Mouse (Mus musculus) liver, embryonic 13.5 days (tissue): ENCODE data around the gene Plcb4. TPM values are rescaled to one million over a fixed set of nuclear protein-coding genes. Genes with fewer than 3 reads are reported as not detected.

Experiments used
- ATAC-seq: fragments of 200-750 bp; cut with Nextera tagmentation; 2 replicates; pipeline ENCODE4 v1.8.0; 2017; ENCODE audit warnings: low read depth, mild to moderate bottlenecking, moderate number of reproducible peaks, moderate library complexity
- DNase-seq: peaks from one replicate; pipeline ENCODE4 v3.0.0; 2022
- H3K27ac ChIP-seq: fragments of 300-500 bp; sonication (generic); 2 replicates; pipeline ENCODE4 v1.5.1; 2015; ENCODE audit warnings: moderate library complexity, mild to moderate bottlenecking, inconsistent platforms
- H3K27me3 ChIP-seq: fragments of 300-500 bp; sonication (generic); 2 replicates; pipeline ENCODE4 v1.6.1; 2015; ENCODE audit warnings: mild to moderate bottlenecking, inconsistent platforms
- H3K36me3 ChIP-seq: fragments of 300-500 bp; sonication (generic); 2 replicates; pipeline ENCODE4 v1.6.1; 2015; ENCODE audit warnings: mild to moderate bottlenecking, inconsistent platforms
- H3K4me1 ChIP-seq: fragments of 300-500 bp; sonication (generic); replicated peaks from 2 replicates; pipeline ENCODE4 v1.6.1; 2015; ENCODE audit warnings: inconsistent platforms
- H3K4me2 ChIP-seq: fragments of 300-500 bp; sonication (generic); 2 replicates; pipeline ENCODE4 v1.6.1; 2015; ENCODE audit warnings: inconsistent platforms, mild to moderate bottlenecking, moderate library complexity
- H3K4me3 ChIP-seq: fragments of 300-500 bp; sonication (generic); replicated peaks from 2 replicates; pipeline ENCODE4 v1.5.1; 2015; ENCODE audit warnings: mild to moderate bottlenecking, inconsistent platforms
- H3K9ac ChIP-seq: fragments of 300-500 bp; sonication (generic); 2 replicates; pipeline ENCODE4 v1.6.1; 2015; ENCODE audit warnings: mild to moderate bottlenecking, inconsistent platforms
- H3K9me3 ChIP-seq: fragments of 300-500 bp; sonication (generic); replicated peaks from 2 replicates; pipeline ENCODE4 v1.6.1; 2016; ENCODE audit warnings: inconsistent platforms
- WGBS: fragments of 180-500 bp; shearing (Covaris S2); methylation state at CpG from one replicate; pipeline ENCODE4 v1.1.7; 2015; ENCODE audit not compliant: insufficient replicate concordance; 5-methylcytosine and 5-hydroxymethylcytosine counted together
- polyA plus RNA-seq: library from polyadenylated mRNA; unstranded; fragments of >200 nt; fragmentation: Nextera tagmentation; extraction: Ambion mirVana; gene quantifications from 2 replicates; pipeline ENCODE4 v1.2.1, GENCODE M21; 2015

Plcb4 gene
- polyA plus RNA-seq, 1 experiment from 2014 or later = 3.1 TPM

DNA sequence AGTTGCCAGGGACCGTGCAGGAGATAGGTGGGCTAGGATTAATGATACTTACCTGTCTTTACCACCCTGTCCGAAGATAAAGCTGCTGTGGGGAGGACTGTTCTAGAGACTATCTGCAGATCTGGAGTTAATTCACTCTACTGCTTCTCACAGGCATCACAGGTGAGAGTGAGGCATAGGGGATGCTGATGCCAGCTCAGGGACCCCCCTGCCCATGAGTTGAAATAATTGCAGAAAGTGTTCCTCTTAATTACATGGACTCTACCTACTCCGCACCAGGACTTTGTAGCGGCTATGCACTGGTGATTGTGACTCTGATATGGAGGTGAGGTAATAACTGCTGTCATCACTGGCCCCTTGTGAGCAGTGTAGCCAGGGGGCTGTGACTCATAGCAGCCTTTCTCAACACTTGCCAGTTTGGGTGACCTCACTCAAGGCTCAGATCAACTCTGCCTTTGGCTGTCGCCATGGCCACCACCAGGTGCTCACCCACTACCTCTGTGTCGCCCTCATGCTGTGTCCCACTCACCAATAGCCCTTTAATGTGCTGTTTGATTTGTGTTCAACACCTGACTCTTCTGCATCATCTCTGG, 107.8 kb downstream of the Plcb4 start:
- no peak overlapping the region for H3K27ac ChIP-seq
- H3K27me3 ChIP-seq = no peaks in the 10 kb centered on the region
- H3K4me2 ChIP-seq = no peak overlapping the region
- DNase-seq = no peak
- no peaks in the 10 kb centered on the region for H3K9me3 ChIP-seq
- ATAC-seq = no peak
- WGBS = 73% methylated on average over 6 of the region's 6 CpGs
- H3K4me1 ChIP-seq = no peaks in the 10 kb centered on the region
- no peaks in the 10 kb centered on the region for H3K36me3 ChIP-seq
- no peak overlapping the region for H3K9ac ChIP-seq
- no peak overlapping the region for H3K4me3 ChIP-seq

DNA sequence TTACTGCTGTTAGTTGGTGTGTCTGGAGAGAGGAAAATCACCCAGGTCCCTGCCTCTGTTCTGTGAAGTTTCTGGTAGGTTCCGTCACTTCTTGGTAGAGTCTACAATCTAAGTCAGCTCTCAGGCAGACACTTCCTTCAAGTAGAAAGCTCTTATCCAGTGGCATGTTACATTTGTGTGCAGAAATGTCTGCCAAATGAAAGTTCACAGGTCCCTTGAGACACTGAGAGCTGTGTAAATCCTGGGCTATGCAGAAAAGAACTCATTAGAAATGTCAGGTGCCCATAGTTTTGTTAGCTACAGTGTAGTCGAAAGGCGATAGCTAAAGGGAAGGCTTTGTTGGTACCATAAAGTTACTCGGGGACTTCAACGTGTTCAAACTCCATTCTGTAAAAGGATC, 108.7 kb downstream of the Plcb4 start:
- Histone ChIP-seq H3K9ac (no peak overlapping the region), H3K4me2 (no peak overlapping the region), H3K4me3 (no peak overlapping the region), H3K9me3 (no peaks in the 10 kb centered on the region), H3K27ac (no peak overlapping the region), H3K27me3 (no peaks in the 10 kb centered on the region), H3K36me3 (no peaks in the 10 kb centered on the region), H3K4me1 (no peaks in the 10 kb centered on the region)
- DNase-seq (no peak), ATAC-seq (no peak)
- 74% methylated on average over 5 of the region's 5 CpGs for WGBS

DNA sequence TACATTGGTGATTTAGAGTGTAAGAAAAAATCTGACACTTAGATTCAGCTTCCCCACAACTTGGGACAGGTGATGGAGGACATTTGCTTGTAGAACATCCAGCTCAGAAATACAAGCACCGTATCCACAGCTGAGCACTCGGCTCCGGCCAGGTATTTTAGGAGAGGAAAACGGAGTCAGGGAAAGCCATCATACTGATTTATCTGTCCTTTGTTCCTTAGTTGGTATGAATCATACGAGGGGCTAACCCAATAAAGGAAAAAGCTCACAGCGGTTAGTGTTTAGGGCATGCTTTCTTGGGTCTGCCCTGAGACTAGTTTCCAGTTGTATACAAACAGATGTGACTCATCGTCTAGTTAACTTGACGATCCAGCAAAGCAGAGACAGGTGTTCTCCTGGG, 110.9 kb downstream of the Plcb4 start:
- ATAC-seq = no peak
- no peaks in the 10 kb centered on the region for H3K36me3 ChIP-seq
- H3K4me1 ChIP-seq = no peaks in the 10 kb centered on the region
- no peak overlapping the region for H3K4me3 ChIP-seq
- no peaks in the 10 kb centered on the region for H3K9me3 ChIP-seq
- H3K27ac ChIP-seq = no peak overlapping the region
- 77% methylated on average over 8 of the region's 8 CpGs for WGBS
- H3K4me2 ChIP-seq = no peak overlapping the region
- no peak for DNase-seq
- H3K9ac ChIP-seq = no peak overlapping the region
- H3K27me3 ChIP-seq = no peaks in the 10 kb centered on the region

DNA sequence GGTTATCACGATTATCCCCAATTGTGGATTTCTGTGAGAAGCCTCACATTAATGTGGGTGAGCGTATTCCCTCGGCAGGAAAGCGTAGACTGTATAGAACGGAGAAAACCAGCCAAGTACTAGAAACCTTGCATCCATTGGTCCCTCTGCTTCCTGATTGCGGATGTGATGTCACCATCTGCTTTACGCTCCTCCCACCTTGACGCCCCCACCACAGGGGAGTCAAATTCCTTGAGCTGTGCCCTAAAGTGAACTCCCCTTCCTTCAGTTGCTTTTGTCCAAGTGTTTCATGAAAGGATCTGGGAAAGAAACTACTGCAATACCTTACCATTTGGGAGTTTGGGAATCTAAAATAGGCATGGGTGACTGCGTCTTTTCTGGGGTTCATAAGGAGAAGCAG, 111.4 kb downstream of the Plcb4 start:
- Histone ChIP-seq H3K27ac (no peak overlapping the region), H3K27me3 (no peaks in the 10 kb centered on the region), H3K36me3 (no peaks in the 10 kb centered on the region), H3K9ac (no peak overlapping the region), H3K9me3 (no peaks in the 10 kb centered on the region), H3K4me3 (no peak overlapping the region), H3K4me2 (no peak overlapping the region), H3K4me1 (no peaks in the 10 kb centered on the region)
- DNase-seq (no peak), ATAC-seq (no peak)
- 81% methylated on average over 9 of the region's 9 CpGs for WGBS

DNA sequence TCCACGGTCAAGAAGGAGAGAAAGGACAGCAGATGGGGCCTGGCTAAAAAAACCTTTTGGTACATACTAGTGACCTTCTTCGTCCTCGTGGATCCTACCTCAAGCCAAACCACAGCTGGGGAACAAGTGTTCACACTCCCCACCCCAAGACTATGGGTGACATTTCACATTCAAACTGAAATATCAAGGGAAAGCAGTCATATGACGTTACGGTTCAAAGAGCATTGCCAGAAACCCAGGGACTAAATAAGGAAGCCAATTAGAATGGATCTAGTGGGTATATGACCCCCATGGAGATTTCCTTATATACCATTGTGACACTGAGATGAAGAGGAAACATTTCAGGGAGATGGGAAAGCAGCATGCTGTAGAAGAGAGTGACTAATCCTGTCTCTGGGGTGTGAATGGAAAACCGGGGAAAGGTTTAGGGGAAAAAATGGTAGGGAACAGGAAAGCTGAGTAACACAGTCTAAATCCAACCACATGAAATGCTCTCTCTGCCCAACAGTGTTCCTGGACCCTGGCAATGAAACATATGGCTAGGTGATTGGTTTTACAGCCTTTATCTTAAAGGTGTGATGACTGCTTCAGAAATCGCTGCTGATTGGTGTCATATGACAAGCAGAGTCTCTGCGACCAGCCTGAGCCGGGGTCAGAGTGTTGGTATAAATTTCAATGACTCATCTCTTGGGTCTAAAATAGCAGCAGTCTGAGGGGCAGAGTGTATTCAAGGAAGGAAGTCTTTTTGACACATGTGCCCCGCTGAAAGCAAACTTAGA, 114.6 kb downstream of the Plcb4 start:
- WGBS = 36% methylated on average over 10 of the region's 10 CpGs
- no peak overlapping the region for H3K4me3 ChIP-seq
- no peaks in the 10 kb centered on the region for H3K9me3 ChIP-seq
- H3K27me3 ChIP-seq = no peaks in the 10 kb centered on the region
- no peak overlapping the region for H3K9ac ChIP-seq
- DNase-seq (no peak), ATAC-seq (no peak)
- H3K27ac ChIP-seq = no peak overlapping the region
- no peak overlapping the region for H3K4me2 ChIP-seq
- H3K4me1 ChIP-seq = no peaks in the 10 kb centered on the region
- no peaks in the 10 kb centered on the region for H3K36me3 ChIP-seq

DNA sequence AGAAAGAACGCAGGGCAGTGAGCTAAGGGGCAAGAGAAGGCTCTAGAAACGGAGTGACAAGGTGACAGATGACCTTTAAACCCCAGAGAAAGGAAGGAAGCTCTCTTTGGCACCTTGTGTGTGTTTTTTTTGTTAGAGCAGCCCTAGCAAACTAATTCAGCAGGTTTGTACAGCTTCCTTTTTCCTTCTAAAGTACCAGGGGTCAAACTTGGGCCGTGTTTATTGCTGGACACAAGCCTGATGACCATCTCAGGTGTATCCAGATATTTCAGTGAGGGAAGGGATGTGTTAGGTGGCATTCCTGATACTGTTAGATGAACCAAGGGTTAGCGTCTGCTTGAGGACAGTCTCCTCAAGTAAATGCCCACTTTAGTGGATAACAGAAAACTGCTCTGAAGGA, 116.2 kb downstream of the Plcb4 start:
- Histone ChIP-seq H3K27me3 (no peaks in the 10 kb centered on the region), H3K9ac (no peak overlapping the region), H3K4me1 (no peaks in the 10 kb centered on the region), H3K4me2 (no peak overlapping the region), H3K36me3 (no peaks in the 10 kb centered on the region), H3K9me3 (no peaks in the 10 kb centered on the region), H3K27ac (no peak overlapping the region), H3K4me3 (no peak overlapping the region)
- ATAC-seq (no peak), DNase-seq (no peak)
- 41% methylated on average over 4 of the region's 4 CpGs for WGBS

DNA sequence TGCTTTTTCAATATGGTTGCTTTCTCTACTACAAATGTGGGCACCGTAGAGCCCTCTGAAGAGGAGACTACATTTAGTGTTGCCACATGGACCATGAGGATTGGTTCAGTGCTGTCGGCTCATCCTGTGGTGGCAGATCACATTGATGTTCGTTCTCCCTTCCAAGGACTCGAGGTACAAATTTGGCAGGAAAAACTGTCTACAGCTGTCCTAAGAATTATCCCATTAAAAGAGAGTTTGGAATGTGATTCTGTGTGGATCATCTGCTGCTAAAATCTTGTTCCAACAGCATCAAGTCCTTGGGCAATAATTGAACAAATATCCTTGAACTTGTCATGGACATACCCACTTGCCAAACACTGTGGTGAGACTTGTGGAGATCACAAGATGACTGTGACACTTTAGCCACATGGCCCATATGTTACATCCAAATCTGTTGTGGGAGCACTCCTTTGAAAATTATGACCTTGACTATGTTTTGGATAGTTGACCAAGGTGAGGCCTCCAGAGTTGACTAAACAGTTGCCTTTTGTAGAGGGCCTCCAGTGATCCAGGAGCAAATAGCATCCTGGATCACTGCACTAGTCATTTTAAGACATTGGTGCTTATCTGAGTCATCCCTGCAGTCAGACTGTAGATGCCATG, 117.4 kb downstream of the Plcb4 start:
- H3K4me3 ChIP-seq = no peak overlapping the region
- no peak overlapping the region for H3K27ac ChIP-seq
- H3K4me1 ChIP-seq = no peaks in the 10 kb centered on the region
- no peaks in the 10 kb centered on the region for H3K9me3 ChIP-seq
- H3K4me2 ChIP-seq = no peak overlapping the region
- H3K27me3 ChIP-seq = no peaks in the 10 kb centered on the region
- WGBS = 61% methylated on average over 4 of the region's 4 CpGs
- H3K36me3 ChIP-seq = no peaks in the 10 kb centered on the region
- DNase-seq = no peak
- ATAC-seq = no peak
- H3K9ac ChIP-seq = no peak overlapping the region

DNA sequence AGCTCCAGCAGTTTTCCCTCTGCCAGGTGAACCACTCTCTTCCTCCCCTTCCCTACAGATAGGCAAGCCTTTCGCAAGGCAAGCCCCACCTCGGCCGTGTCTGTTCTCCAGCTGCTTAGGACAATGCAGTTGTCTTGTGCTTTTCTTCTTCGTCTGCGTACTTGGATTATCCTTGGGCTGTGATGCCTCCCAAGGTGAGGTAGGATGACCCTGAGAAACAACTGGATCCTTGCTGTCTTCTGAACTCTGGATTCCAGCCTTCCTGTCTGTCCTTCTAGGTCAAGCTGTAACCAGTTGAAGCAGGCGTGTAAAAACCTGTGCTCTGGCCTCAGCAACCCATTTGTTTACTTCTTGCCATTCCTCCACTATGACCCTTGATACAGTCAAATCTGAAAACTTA, 122.6 kb downstream of the Plcb4 start:
- no peak for ATAC-seq
- no peaks in the 10 kb centered on the region for H3K27me3 ChIP-seq

DNA sequence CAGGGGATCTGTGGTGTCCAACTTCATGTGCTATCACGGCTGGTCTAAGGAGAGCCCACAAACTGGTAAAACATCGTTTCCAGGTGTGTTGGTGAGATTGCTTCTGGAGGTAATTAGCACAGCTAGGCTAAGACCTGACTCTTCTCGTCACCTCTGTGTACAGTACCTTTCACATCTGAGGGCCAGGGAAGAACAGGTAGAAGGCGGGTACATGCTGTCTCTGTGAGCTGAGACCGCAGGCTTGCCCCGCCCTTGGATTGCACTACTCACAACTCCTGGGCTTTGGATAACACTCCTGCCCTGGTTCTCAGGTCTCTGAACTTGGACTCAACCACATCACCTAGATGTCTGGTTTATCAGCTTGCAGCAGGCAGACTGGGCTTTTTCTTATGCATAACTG, 128.6 kb downstream of the Plcb4 start:
- ATAC-seq (no peak), DNase-seq (no peak)
- no peak overlapping the region for H3K4me2 ChIP-seq
- 68% methylated on average over 6 of the region's 6 CpGs for WGBS
- no peaks in the 10 kb centered on the region for H3K4me1 ChIP-seq
- no peaks in the 10 kb centered on the region for H3K9me3 ChIP-seq
- H3K9ac ChIP-seq = no peak overlapping the region
- H3K27ac ChIP-seq = no peak overlapping the region
- no peak overlapping the region for H3K4me3 ChIP-seq
- H3K27me3 ChIP-seq = no peaks in the 10 kb centered on the region
- no peaks in the 10 kb centered on the region for H3K36me3 ChIP-seq

More for the DNA sequence above, 122.6 kb downstream of the Plcb4 start:
- H3K4me2 ChIP-seq = no peak overlapping the region
- H3K9me3 ChIP-seq = no peaks in the 10 kb centered on the region
- H3K9ac ChIP-seq = no peak overlapping the region
- no peaks in the 10 kb centered on the region for H3K36me3 ChIP-seq
- no peak overlapping the region for H3K4me3 ChIP-seq
- H3K27ac ChIP-seq = no peak overlapping the region
- no peak for DNase-seq
- WGBS = 72% methylated on average over 6 of the region's 6 CpGs
- H3K4me1 ChIP-seq = no peaks in the 10 kb centered on the region

DNA sequence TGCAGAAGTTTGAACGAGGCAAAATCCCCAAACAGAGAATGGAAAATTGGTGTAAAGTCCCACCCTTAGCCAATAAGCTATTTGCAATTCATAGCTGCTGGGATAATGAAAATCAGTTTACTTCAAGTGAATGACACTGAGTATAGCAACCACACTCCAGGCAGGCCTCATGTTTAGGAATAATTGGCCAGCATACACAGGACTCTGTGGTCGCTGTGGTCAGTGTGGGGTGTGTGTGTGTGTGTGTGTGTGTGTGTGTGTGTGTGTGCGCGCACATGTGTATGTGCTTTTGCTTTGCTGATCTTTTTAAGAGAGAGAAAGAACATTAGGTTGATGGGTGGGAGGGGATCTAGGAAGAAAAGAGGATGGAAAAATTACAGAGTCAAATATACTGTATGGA, 134.1 kb downstream of the Plcb4 start:
- 60% methylated on average over 4 of the region's 4 CpGs for WGBS
- ATAC-seq (no peak), DNase-seq (no peak)
- Histone ChIP-seq H3K27me3 (no peaks in the 10 kb centered on the region), H3K36me3 (no peaks in the 10 kb centered on the region), H3K4me2 (no peak overlapping the region), H3K9me3 (no peaks in the 10 kb centered on the region), H3K4me1 (peaks cover 1% of the 10 kb centered on the region; the same call in 1 of the 2 replicates), H3K27ac (no peak overlapping the region), H3K9ac (no peak overlapping the region), H3K4me3 (no peak overlapping the region)

DNA sequence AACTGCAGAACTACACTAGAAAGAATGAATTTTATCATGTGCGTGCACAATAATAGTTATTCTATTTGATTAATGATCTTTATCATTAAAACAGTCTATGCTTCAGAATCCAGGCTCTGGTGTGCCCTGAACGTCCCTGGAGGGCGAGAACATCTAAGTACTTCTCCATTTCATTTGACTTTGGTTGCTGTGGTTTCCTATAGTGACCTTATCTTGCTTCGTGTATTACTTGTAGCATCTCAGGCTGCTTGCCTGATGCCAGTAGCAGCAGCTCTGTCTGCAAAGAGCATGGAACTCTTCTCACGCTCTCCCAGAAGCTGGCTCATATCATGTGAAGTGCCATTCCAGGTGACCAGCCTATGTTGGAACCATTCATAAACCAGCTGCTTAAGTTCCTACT, 137.9 kb downstream of the Plcb4 start:
- H3K4me2 ChIP-seq = no peak overlapping the region
- H3K4me1 ChIP-seq = peaks cover 6% of the 10 kb centered on the region; the same call in 1 of the 2 replicates

More for the DNA sequence above, 137.9 kb downstream of the Plcb4 start:
- 26% methylated on average over 5 of the region's 5 CpGs for WGBS
- no peaks in the 10 kb centered on the region for H3K9me3 ChIP-seq
- no peaks in the 10 kb centered on the region for H3K36me3 ChIP-seq
- no peaks in the 10 kb centered on the region for H3K27me3 ChIP-seq
- ATAC-seq (no peak), DNase-seq (no peak)
- H3K27ac ChIP-seq = no peak overlapping the region
- H3K4me3 ChIP-seq = no peak overlapping the region
- H3K9ac ChIP-seq = no peak overlapping the region
